Mouse (Mus musculus) stomach, embryonic 14.5 days (tissue): ENCODE results near the gene Epha2. TPM values are rescaled to one million over a fixed set of nuclear protein-coding genes. Genes with fewer than 3 reads are reported as not detected.

ENCODE experiments used
- ATAC-seq: fragments of 200-750 bp; cut with Nextera tagmentation; 2 replicates; pipeline ENCODE4 v1.8.0; 2017; ENCODE audit warnings: low read depth, moderate TSS enrichment; ENCODE audit not compliant: insufficient number of reproducible peaks, insufficient read depth, low FRiP score
- H3K27ac ChIP-seq: fragments of 300-500 bp; sonication (generic); 2 replicates; pipeline ENCODE4 v1.5.1; 2014; ENCODE audit warnings: mild to moderate bottlenecking, low read length, moderate library complexity, mixed read lengths
- H3K27me3 ChIP-seq: fragments of 300-500 bp; sonication (generic); 2 replicates; pipeline ENCODE4 v1.6.1; 2014; ENCODE audit warnings: low read length, control low read depth, mixed read lengths; ENCODE audit not compliant: control insufficient read depth, insufficient read depth
- H3K36me3 ChIP-seq: fragments of 300-500 bp; sonication (generic); 2 replicates; pipeline ENCODE4 v1.6.1; 2014; ENCODE audit warnings: mild to moderate bottlenecking, control low read depth, low read length, moderate library complexity, mixed read lengths; ENCODE audit not compliant: control insufficient read depth, insufficient read depth
- H3K4me1 ChIP-seq: fragments of 300-500 bp; sonication (generic); 2 replicates; pipeline ENCODE4 v1.6.1; 2014; ENCODE audit warnings: low read length, control low read depth, mixed read lengths; ENCODE audit not compliant: control insufficient read depth, insufficient read depth
- H3K4me2 ChIP-seq: fragments of 300-500 bp; sonication (generic); replicated peaks from 2 replicates; pipeline ENCODE4 v1.6.1; 2014; ENCODE audit warnings: low read depth, low read length, control low read depth
- H3K4me3 ChIP-seq: fragments of 300-500 bp; sonication (generic); 2 replicates; pipeline ENCODE4 v1.5.1; 2014; ENCODE audit warnings: low read depth, low read length, control low read depth
- H3K9ac ChIP-seq: fragments of 300-500 bp; sonication (generic); replicated peaks from 2 replicates; pipeline ENCODE4 v1.6.1; 2014; ENCODE audit warnings: low read depth, mild to moderate bottlenecking, control low read depth, low read length, moderate library complexity, mixed read lengths
- H3K9me3 ChIP-seq: fragments of 300-500 bp; sonication (generic); 2 replicates; pipeline ENCODE4 v1.6.1; 2016; ENCODE audit warnings: low read depth, low read length, control low read depth; ENCODE audit not compliant: control insufficient read depth
- WGBS: fragments of 180-500 bp; shearing (Covaris S2); extraction: QIAGEN DNeasy Blood & Tissue Kit; methylation state at CpG from one replicate; pipeline ENCODE4 v1.1.7; 2014; 5-methylcytosine and 5-hydroxymethylcytosine counted together
- polyA plus RNA-seq: library from polyadenylated mRNA; unstranded; fragments of >200 nt; fragmentation: Nextera tagmentation; extraction: Ambion mirVana; gene quantifications from 2 replicates; pipeline ENCODE4 v1.2.1, GENCODE M21; 2014

The Epha2 gene
- polyA plus RNA-seq, 1 experiment from 2014 or later = 2.8 TPM

- H3K27me3 ChIP-seq = no peaks in the 10 kb centered on the region
- no peak overlapping the region for H3K4me2 ChIP-seq
- H3K27ac ChIP-seq = no peak overlapping the region
- H3K9ac ChIP-seq = no peak overlapping the region
- no peaks in the 10 kb centered on the region; the same call in 1 of the 2 replicates for H3K36me3 ChIP-seq
- 88% methylated on average over 2 of the region's 2 CpGs for WGBS
- ATAC-seq = no peak
- peaks cover 11% of the 10 kb centered on the region; the same call in 1 of the 2 replicates for H3K4me1 ChIP-seq
- no peaks in the 10 kb centered on the region for H3K9me3 ChIP-seq
- no peak overlapping the region for H3K4me3 ChIP-seq
Measured at GRCm38 (mm10) chr4:141331446-141331845, 30.4 kb downstream of the Epha2 start.

GRCm38 (mm10) chr4:141332258-141332657 is 31.2 kb downstream of the Epha2 start:
- WGBS = 80% methylated on average over 7 of the region's 7 CpGs
- H3K36me3 ChIP-seq = no peaks in the 10 kb centered on the region; the same call in 1 of the 2 replicates
- no peak overlapping the region for H3K27ac ChIP-seq
- ATAC-seq = no peak
- no peaks in the 10 kb centered on the region for H3K27me3 ChIP-seq
- H3K4me1 ChIP-seq = peaks cover 11% of the 10 kb centered on the region; the same call in 1 of the 2 replicates
- no peak overlapping the region for H3K4me3 ChIP-seq
- H3K9me3 ChIP-seq = no peaks in the 10 kb centered on the region
- no peak overlapping the region for H3K4me2 ChIP-seq
- H3K9ac ChIP-seq = no peak overlapping the region

- Histone ChIP-seq H3K4me2 (no peak overlapping the region), H3K4me3 (no peak overlapping the region), H3K27me3 (no peaks in the 10 kb centered on the region), H3K27ac (peak overlapping the region; percentile 27; the same call in 1 of the 2 replicates), H3K9me3 (no peaks in the 10 kb centered on the region), H3K36me3 (no peaks in the 10 kb centered on the region), H3K9ac (no peak overlapping the region; the same call in 1 of the 2 replicates), H3K4me1 (peaks cover 28% of the 10 kb centered on the region)
- 61% methylated on average over 5 of the region's 5 CpGs for WGBS
- ATAC-seq = no peak
Measured at GRCm38 (mm10) chr4:141334695-141335094, 33.7 kb downstream of the Epha2 start.

GRCm38 (mm10) chr4:141335263-141335796 is 34.3 kb downstream of the Epha2 start:
- H3K36me3 ChIP-seq = no peaks in the 10 kb centered on the region
- 15% methylated on average over 3 of the region's 3 CpGs for WGBS
- peak overlapping the region; percentile 27; the same call in 1 of the 2 replicates for H3K27ac ChIP-seq
- no peaks in the 10 kb centered on the region for H3K9me3 ChIP-seq
- peak; percentile 25; the same call in 1 of the 2 replicates for ATAC-seq
- H3K9ac ChIP-seq = no peak overlapping the region
- H3K27me3 ChIP-seq = no peaks in the 10 kb centered on the region
- H3K4me1 ChIP-seq = peaks cover 28% of the 10 kb centered on the region
- H3K4me2 ChIP-seq = no peak overlapping the region
- H3K4me3 ChIP-seq = no peak overlapping the region

- ATAC-seq = no peak
- H3K4me1 ChIP-seq = peaks cover 28% of the 10 kb centered on the region
- H3K4me3 ChIP-seq = no peak overlapping the region
- WGBS = 63% methylated on average over 6 of the region's 6 CpGs
- no peaks in the 10 kb centered on the region for H3K27me3 ChIP-seq
- no peak overlapping the region for H3K4me2 ChIP-seq
- H3K27ac ChIP-seq = peak overlapping the region; percentile 36; the same call in 1 of the 2 replicates
- no peak overlapping the region for H3K9ac ChIP-seq
- no peaks in the 10 kb centered on the region for H3K9me3 ChIP-seq
- no peaks in the 10 kb centered on the region for H3K36me3 ChIP-seq
Measured at GRCm38 (mm10) chr4:141336196-141336595, 35.2 kb downstream of the Epha2 start.

GRCm38 (mm10) chr4:141337986-141338385 is 36.9 kb downstream of the Epha2 start:
- Histone ChIP-seq H3K4me3 (no peak overlapping the region), H3K36me3 (no peaks in the 10 kb centered on the region), H3K4me1 (peaks cover 28% of the 10 kb centered on the region), H3K27me3 (no peaks in the 10 kb centered on the region), H3K9ac (no peak overlapping the region), H3K27ac (peak overlapping the region; percentile 66), H3K9me3 (no peaks in the 10 kb centered on the region), H3K4me2 (0 out of 2 replicates have a peak overlapping the region, but pooled peaks have one; percentile 15)
- peak; percentile 68 for ATAC-seq
- WGBS = 22% methylated on average over 6 of the region's 6 CpGs

GRCm38 (mm10) chr4:141338853-141339252 is 37.8 kb downstream of the Epha2 start:
- H3K4me2 ChIP-seq = 0 out of 2 replicates have a peak overlapping the region, but pooled peaks have one; percentile 15

GRCm38 (mm10) chr4:141341477-141341876 is 40.4 kb downstream of the Epha2 start:
- Histone ChIP-seq H3K27ac (no peak overlapping the region), H3K4me1 (peaks cover 17% of the 10 kb centered on the region)
- 67% methylated on average over 7 of the region's 7 CpGs for WGBS

More at GRCm38 (mm10) chr4:141338853-141339252, 37.8 kb downstream of the Epha2 start:
- H3K9ac ChIP-seq = no peak overlapping the region
- H3K9me3 ChIP-seq = no peaks in the 10 kb centered on the region
- H3K27me3 ChIP-seq = no peaks in the 10 kb centered on the region
- no peaks in the 10 kb centered on the region for H3K36me3 ChIP-seq
- WGBS = 20% methylated on average over 1 of the region's 1 CpGs
- H3K4me1 ChIP-seq = peaks cover 28% of the 10 kb centered on the region
- peak overlapping the region; percentile 66; the same call in 1 of the 2 replicates for H3K27ac ChIP-seq
- H3K4me3 ChIP-seq = no peak overlapping the region
- peak; percentile 35; the same call in 1 of the 2 replicates for ATAC-seq

More at GRCm38 (mm10) chr4:141341477-141341876, 40.4 kb downstream of the Epha2 start:
- Histone ChIP-seq H3K9ac (no peak overlapping the region), H3K4me3 (no peak overlapping the region), H3K36me3 (no peaks in the 10 kb centered on the region), H3K4me2 (no peak overlapping the region), H3K9me3 (no peaks in the 10 kb centered on the region), H3K27me3 (no peaks in the 10 kb centered on the region)
- no peak for ATAC-seq
